Mouse (Mus musculus) cerebellum, adult 9-11 months (tissue): ENCODE measurements at regions not wholly inside any gene's neighbourhood (a gene's known extent, or its start where the extent isn't known, plus 50 kb on each side); places are given as distances from the start of the nearest gene placed in this dataset.
A peak's percentile ranks its signal among the peaks of the same experiment; 100 is the strongest.

ENCODE experiments used
- DNase-seq: peaks from one replicate; pipeline ENCODE4 v3.0.0; 2022

DNA sequence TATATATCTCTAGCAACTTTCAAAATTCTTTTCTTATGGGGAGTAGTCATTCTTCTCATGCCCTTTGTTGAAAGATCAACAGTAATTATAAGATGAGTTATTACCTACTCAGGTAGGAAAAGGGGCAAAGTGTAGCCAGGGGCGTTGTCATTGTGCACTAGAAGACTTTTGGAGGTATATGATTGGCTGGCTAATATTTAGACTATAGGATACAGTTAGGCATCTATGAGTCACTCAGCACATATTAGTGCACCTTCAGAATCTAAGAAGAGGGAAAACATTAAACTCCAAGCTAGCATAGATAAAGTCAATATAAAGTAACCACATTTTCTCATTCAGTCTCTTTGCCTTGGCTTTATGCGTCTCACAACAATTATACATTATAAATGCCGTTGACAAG, 199.8 kb downstream of the Plk2 start:
- DNase-seq = no peak

DNA sequence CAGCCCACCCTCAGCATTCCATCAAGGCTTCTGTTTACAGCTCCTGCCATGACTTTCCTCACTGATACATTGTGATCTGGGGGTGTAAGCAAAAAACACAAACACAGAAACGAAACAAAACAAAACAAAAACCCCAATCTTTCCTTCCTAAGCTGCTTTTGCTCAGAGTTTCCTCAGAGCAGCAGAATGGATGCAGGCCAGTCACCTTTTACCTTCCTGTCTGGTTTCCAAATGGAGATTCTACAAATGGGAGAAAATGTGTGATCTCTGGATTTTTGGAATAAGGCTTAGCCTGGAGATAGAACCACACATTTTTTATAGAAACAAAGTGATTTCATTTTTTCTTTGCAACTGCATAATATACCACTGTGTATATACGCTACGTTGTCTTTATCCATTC, 204.8 kb downstream of the Plk2 start:
- DNase-seq = no peak

- DNase-seq = no peak
These were observed 205.5 kb downstream of the Plk2 start for GRCm38 (mm10) chr13:110600377-110600776.

GRCm38 (mm10) chr13:110601352-110601751, 206.5 kb downstream of the Plk2 start:
- no peak for DNase-seq

DNA sequence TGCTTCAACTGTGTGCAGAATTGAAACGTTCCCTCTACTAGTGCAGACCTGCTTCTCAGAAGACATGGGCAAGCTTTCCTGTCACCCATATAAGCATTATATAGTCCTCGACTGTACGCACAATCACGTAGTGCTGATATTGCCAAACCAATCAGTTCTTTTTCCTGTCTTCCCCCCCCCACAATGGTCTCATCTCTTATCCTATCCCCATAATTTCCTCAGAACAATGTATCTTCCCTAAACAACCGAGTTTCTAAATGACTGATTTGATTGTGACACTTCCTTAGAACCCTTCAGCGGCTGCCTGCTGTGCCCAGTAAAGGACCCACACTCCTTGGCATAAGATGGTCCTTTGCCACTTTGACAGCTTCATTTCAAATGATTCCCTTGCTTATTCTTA, 207.0 kb downstream of the Plk2 start:
- no peak for DNase-seq

GRCm38 (mm10) chr13:110602894-110603293, 208.0 kb downstream of the Plk2 start:
- DNase-seq = no peak

- DNase-seq = no peak
These were observed 224.2 kb downstream of the Plk2 start for GRCm38 (mm10) chr13:110619010-110619409.

DNA sequence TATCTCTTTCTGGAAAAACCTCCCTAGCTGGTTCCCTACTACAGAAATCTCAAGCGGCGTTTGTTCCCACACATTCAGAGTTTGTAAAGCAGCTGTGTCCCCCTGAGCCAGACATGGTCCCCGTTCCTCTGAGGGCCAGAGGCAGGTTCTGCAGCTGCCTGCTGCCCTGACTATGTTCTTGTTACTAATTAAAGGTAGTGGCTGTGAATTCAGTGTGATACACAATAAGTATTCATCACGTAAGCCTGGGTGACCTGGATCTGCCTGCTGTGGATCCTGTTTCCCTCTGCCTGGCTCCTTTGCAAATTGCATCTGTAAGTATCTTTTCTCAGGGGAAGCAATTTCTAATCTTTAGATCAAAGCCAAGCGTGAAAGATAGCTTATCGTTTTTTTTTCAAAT, 232.3 kb downstream of the Plk2 start:
- DNase-seq = no peak

DNA sequence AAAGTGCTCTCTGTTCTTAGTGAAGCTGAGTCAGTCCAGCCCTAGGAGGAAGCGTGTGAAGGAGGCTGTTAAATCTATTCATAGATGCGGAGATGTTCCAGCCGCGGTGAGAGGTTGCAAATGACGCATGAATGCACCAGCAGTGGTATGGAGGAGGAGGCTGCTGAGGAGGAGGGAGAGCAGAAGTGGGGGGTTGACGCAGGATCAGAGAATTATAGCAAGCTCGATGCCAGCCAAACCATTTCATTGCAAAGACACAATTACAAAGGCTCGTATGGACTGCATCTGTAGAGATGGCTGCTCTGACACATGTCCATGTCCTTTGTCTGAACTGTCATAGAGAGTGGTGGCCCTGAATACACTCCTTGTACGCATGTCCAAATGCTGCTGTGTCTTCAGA, 232.9 kb downstream of the Plk2 start:
- no peak for DNase-seq

- no peak for DNase-seq
These were observed 233.4 kb downstream of the Plk2 start for GRCm38 (mm10) chr13:110628201-110628600.

GRCm38 (mm10) chr13:110633261-110633781, 238.5 kb downstream of the Plk2 start:
- no peak for DNase-seq

GRCm38 (mm10) chr13:110633899-110634298, 239.1 kb downstream of the Plk2 start:
- DNase-seq = no peak

DNA sequence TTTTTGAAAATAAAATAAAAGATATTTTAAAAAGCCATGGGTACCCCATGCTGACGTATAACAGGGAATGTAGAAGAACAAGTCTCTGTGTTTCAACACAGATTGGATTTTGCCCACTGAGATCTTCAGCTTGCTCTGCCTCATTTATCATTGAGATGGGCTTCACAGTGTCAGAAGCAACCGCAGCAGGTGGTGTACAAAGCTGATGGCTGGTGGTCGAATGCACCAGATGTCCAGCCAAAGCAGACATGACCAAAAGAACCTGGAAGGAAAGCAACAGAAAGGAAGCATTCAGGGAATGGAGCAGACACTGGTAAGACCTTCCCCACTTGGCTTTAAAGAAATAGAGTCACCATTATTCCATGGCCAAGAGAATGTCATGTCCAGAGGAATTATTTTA, 247.9 kb downstream of the Plk2 start:
- no peak for DNase-seq

DNA sequence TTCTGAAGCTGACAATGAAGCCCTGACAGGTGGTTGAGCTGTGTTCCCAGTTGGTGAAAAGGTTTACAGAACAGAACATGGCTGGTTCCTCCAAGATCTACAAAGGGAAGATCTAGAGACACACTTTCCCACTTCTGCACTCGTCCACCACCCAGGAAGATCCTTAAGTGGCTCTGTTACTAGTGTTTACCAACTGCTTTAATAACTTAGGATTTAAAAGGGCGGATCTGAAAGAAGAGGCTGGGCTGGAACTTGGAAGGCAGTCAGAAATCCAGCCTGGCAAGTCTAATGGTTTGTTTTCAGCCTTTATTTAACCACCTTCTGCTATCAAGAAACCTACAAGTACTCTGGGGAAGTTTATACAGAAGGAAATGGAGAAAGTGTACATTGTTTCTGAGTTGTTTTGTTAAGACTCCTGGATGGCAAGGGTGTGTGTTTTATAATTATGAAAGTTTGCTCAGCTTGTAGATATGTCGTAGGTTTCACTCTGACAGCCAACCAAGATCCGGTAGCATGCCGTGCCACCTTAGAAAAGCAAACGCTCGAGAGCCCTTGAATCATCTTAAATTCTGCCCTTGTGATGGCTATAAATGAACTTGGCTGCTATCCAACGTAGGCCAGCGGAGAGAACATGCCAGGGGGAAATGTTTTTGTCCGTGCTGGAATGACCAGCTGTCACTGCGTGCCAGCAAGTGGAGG, 248.5 kb downstream of the Plk2 start:
- DNase-seq = peak; percentile 39

GRCm38 (mm10) chr13:110643897-110644213, 249.0 kb downstream of the Plk2 start:
- DNase-seq = no peak

DNA sequence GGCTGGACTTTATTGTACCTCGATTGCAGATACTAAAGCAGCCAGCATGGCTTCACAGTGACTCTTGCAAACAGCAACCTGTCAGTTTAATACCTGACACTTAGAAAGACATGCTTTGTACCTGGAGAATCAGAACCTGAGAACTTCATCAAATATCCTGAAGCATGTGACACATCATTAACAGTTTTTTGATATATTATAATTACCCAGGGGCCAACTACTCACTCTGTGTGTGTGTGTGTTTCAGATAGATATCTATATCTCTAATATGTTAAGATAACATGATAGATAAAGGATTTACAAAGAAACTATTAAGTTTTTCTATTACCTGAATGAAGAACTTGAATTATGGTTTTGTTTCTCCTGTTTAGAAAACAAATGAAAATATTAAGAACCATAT, 254.5 kb downstream of the Plk2 start:
- no peak for DNase-seq

GRCm38 (mm10) chr13:110649870-110650497, 255.1 kb downstream of the Plk2 start:
- no peak for DNase-seq

- DNase-seq = no peak
These were observed 257.4 kb downstream of the Plk2 start for GRCm38 (mm10) chr13:110652201-110652600.

GRCm38 (mm10) chr13:110665073-110665800, 270.4 kb downstream of the Plk2 start:
- no peak for DNase-seq

DNA sequence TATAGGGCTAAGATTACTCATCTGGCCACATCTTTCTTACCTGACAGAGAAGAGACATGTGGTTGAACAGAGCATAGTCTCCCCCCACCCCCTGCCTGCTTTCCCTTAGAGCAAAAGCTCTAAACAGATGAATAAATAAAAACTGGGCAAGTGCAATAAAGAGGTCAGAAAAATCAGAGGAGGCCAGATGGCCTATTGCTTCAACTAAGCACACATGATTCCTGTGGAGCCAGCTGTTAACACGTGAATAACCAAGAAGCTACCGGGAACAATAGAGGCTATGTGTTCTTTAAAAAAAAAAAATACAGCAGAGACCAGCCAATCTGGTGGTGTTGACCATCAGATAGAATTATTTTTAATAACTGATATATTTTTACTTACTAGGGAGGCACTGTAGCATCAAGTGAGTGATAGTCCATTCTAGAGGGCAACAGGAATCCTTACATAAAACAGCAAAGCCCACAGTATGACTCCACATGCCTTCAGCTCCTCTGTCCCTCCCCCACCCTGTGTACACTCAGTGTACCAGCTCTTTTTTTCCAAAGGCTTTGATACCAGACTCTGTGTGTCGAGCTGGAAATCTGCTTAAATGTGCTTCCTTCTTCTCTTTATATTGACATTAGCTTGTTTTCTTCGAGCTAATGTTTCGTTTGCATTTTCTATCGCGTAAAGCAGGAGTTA, 272.6 kb downstream of the Plk2 start:
- DNase-seq = no peak

GRCm38 (mm10) chr13:110673536-110673935, 278.7 kb downstream of the Plk2 start:
- peak; percentile 5 for DNase-seq

- DNase-seq = no peak
These were observed 288.6 kb downstream of the Plk2 start for GRCm38 (mm10) chr13:110683259-110684041.

GRCm38 (mm10) chr13:110688796-110689195, 293.9 kb downstream of the Plk2 start:
- DNase-seq = no peak
